Mouse (Mus musculus) ES-Bruce4 (cell line): ENCODE results near the gene Ubqln1. TPM values are rescaled to one million over a fixed set of nuclear protein-coding genes. Genes with fewer than 3 reads are reported as not detected.

Source experiments
- H3K27ac ChIP-seq: 2 replicates; pipeline ENCODE4 v1.5.1; 2012; ENCODE audit warnings: low read length, inconsistent platforms; ENCODE audit not compliant: insufficient read depth
- H3K27me3 ChIP-seq: 2 replicates; pipeline ENCODE4 v1.6.1; 2012; ENCODE audit warnings: mild to moderate bottlenecking, low read length, inconsistent platforms; ENCODE audit not compliant: control insufficient read depth, poor library complexity, insufficient read depth, severe bottlenecking
- H3K36me3 ChIP-seq: 2 replicates; pipeline ENCODE4 v1.6.1; 2012; ENCODE audit warnings: inconsistent platforms, mild to moderate bottlenecking, low read length, moderate library complexity; ENCODE audit not compliant: control insufficient read depth, poor library complexity, insufficient read depth, severe bottlenecking
- H3K4me1 ChIP-seq: one replicate; pipeline ENCODE4 v1.8.1; 2011; ENCODE audit warnings: low read length; ENCODE audit not compliant: control insufficient read depth, insufficient read depth
- H3K4me3 ChIP-seq: 2 replicates; pipeline ENCODE4 v1.5.1; 2011; ENCODE audit warnings: low read depth, mild to moderate bottlenecking, low read length
- H3K9ac ChIP-seq: 2 replicates; pipeline ENCODE4 v1.6.1; 2012; ENCODE audit warnings: low read depth, mild to moderate bottlenecking, inconsistent platforms; ENCODE audit not compliant: poor library complexity, severe bottlenecking
- H3K9me3 ChIP-seq: replicated peaks from 2 replicates; pipeline ENCODE4 v1.6.1; 2012; ENCODE audit warnings: mild to moderate bottlenecking, low read length, inconsistent platforms; ENCODE audit not compliant: control insufficient read depth, poor library complexity, insufficient read depth, severe bottlenecking
- CTCF ChIP-seq: IDR thresholded peaks from one replicate; pipeline ENCODE4 v1.8.1; 2011; ENCODE audit warnings: low read depth, low read length
- EP300 ChIP-seq: IDR thresholded peaks from 2 replicates; pipeline ENCODE4 v1.6.1; 2011; ENCODE audit warnings: low read depth, low read length; ENCODE audit not compliant: insufficient read depth
- POLR2A ChIP-seq: IDR thresholded peaks from one replicate; pipeline ENCODE4 v1.8.1; 2011; ENCODE audit warnings: low read length; ENCODE audit not compliant: insufficient read depth
- polyA plus RNA-seq: library from polyadenylated mRNA; stranded (reverse); fragments of >200 nt; gene quantifications from 2 replicates; pipeline ENCODE4 v1.2.4, GENCODE M21; 2011; ENCODE audit warnings: low read depth; ENCODE audit not compliant: missing spikeins, insufficient read depth, insufficient read length

Ubqln1 gene
- polyA plus RNA-seq, 1 experiment, result 182 TPM

- no peaks in the 10 kb centered on the region for H3K27me3 ChIP-seq
- H3K4me3 ChIP-seq, result no peak overlapping the region
- peaks cover 33% of the 10 kb centered on the region for H3K36me3 ChIP-seq
- no peak overlapping the region for H3K27ac ChIP-seq
- H3K4me1 ChIP-seq, result no peaks in the 10 kb centered on the region
- no peak overlapping the region for H3K9ac ChIP-seq
- no peaks in the 10 kb centered on the region for H3K9me3 ChIP-seq
- TF ChIP-seq CTCF, result peak; percentile 96
- TF ChIP-seq POLR2A, result no peak
- TF ChIP-seq EP300, result no peak
Measured at GRCm38 (mm10) chr13:58188412-58188811, 27.0 kb downstream of the Ubqln1 start.

GRCm38 (mm10) chr13:58187751-58188150, 27.7 kb downstream of the Ubqln1 start:
- H3K27ac ChIP-seq, result no peak overlapping the region
- peaks cover 33% of the 10 kb centered on the region for H3K36me3 ChIP-seq

GRCm38 (mm10) chr13:58186281-58186680, 29.2 kb downstream of the Ubqln1 start:
- no peak overlapping the region for H3K4me3 ChIP-seq
- H3K9ac ChIP-seq, result no peak overlapping the region
- H3K27ac ChIP-seq, result no peak overlapping the region
- H3K4me1 ChIP-seq, result no peaks in the 10 kb centered on the region
- no peaks in the 10 kb centered on the region for H3K9me3 ChIP-seq
- peaks cover 26% of the 10 kb centered on the region for H3K36me3 ChIP-seq
- TF ChIP-seq CTCF (no peak), EP300 (no peak), POLR2A (no peak)
- H3K27me3 ChIP-seq, result no peaks in the 10 kb centered on the region

More at GRCm38 (mm10) chr13:58187751-58188150, 27.7 kb downstream of the Ubqln1 start:
- TF ChIP-seq CTCF (no peak), POLR2A (no peak), EP300 (no peak)
- no peaks in the 10 kb centered on the region for H3K9me3 ChIP-seq
- H3K27me3 ChIP-seq, result no peaks in the 10 kb centered on the region
- no peak overlapping the region for H3K4me3 ChIP-seq
- H3K9ac ChIP-seq, result no peak overlapping the region
- no peaks in the 10 kb centered on the region for H3K4me1 ChIP-seq

- Histone ChIP-seq H3K9me3 (no peaks in the 10 kb centered on the region), H3K4me3 (no peak overlapping the region), H3K27me3 (no peaks in the 10 kb centered on the region), H3K27ac (no peak overlapping the region), H3K36me3 (peaks cover 24% of the 10 kb centered on the region), H3K9ac (no peak overlapping the region), H3K4me1 (no peaks in the 10 kb centered on the region)
- TF ChIP-seq CTCF, result no peak
- TF ChIP-seq EP300, result no peak
- TF ChIP-seq POLR2A, result no peak
Measured at GRCm38 (mm10) chr13:58184111-58184510, 31.3 kb downstream of the Ubqln1 start.

- Histone ChIP-seq H3K9ac (no peak overlapping the region), H3K9me3 (no peaks in the 10 kb centered on the region), H3K4me3 (no peak overlapping the region), H3K36me3 (peaks cover 32% of the 10 kb centered on the region), H3K4me1 (no peaks in the 10 kb centered on the region), H3K27ac (no peak overlapping the region), H3K27me3 (no peaks in the 10 kb centered on the region)
- TF ChIP-seq EP300, result no peak
- no peak for TF ChIP-seq CTCF
- no peak for TF ChIP-seq POLR2A
Measured at GRCm38 (mm10) chr13:58181607-58182551, 33.6 kb downstream of the Ubqln1 start.

GRCm38 (mm10) chr13:58177511-58178208, 37.8 kb downstream of the Ubqln1 start:
- no peak overlapping the region for H3K4me3 ChIP-seq
- H3K9me3 ChIP-seq, result no peaks in the 10 kb centered on the region
- no peak overlapping the region for H3K27ac ChIP-seq
- no peak overlapping the region for H3K9ac ChIP-seq
- no peaks in the 10 kb centered on the region for H3K27me3 ChIP-seq
- peaks cover 31% of the 10 kb centered on the region; the same call in 1 of the 2 replicates for H3K36me3 ChIP-seq
- TF ChIP-seq POLR2A, result no peak
- TF ChIP-seq EP300, result no peak
- TF ChIP-seq CTCF, result no peak
- no peaks in the 10 kb centered on the region for H3K4me1 ChIP-seq
